Mouse (Mus musculus) megakaryocyte, embryonic 14.5 days (primary cell): ENCODE results near the gene Sclt1.

Experiments used
- FLI1 ChIP-seq: IDR thresholded peaks from 2 replicates; pipeline ENCODE4 v1.6.1; 2012; ENCODE audit warnings: low read length, inconsistent platforms, mixed read lengths
- GATA1 ChIP-seq: IDR thresholded peaks from 3 replicates; pipeline ENCODE4 v1.6.1; 2012; ENCODE audit warnings: mixed read lengths, low read length, inconsistent platforms, borderline replicate concordance

DNA sequence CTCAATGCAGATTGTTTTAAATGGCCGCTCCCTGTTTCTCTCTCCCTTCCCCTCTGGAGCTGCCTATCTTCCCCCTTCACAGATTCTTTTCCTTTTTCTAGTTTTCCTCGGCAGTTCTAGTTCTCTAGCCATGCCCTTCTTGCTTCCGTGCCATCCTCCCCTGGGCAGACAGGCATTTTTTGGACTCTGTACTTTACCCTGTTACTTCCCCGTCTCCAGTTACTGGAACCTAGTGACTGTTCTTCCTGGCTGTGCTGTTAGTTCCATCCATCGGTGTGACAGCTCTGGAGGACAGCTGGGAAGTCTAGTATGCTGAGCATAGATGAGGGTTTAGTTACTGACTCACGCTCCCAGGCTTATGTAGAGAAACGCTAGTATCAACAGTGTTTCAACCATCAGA is 121.3 kb downstream of the Sclt1 start:
- TF ChIP-seq GATA1 (no peak), FLI1 (no peak)
